Mouse (Mus musculus) midbrain, embryonic 10.5 days (tissue): ENCODE measurements at regions not wholly inside any gene's neighbourhood (a gene's known extent, or its start where the extent isn't known, plus 50 kb on each side); places are given as distances from the start of the nearest gene placed in this dataset.

Experiments used
- DNase-seq: peaks from one replicate; pipeline ENCODE4 v3.0.0-alpha.2; 2017; ENCODE audit warnings: low spot score
- H3K27ac ChIP-seq: fragments of 300-500 bp; sonication (generic); replicated peaks from 2 replicates; pipeline ENCODE4 v1.5.1; 2016; ENCODE audit warnings: mild to moderate bottlenecking
- H3K27me3 ChIP-seq: fragments of 300-500 bp; sonication (generic); 2 replicates; pipeline ENCODE4 v1.6.1; 2016; ENCODE audit warnings: low read depth, mild to moderate bottlenecking; ENCODE audit not compliant: poor library complexity, severe bottlenecking
- H3K36me3 ChIP-seq: fragments of 300-500 bp; sonication (generic); 2 replicates; pipeline ENCODE4 v1.6.1; 2016; ENCODE audit warnings: mild to moderate bottlenecking, moderate library complexity
- H3K4me1 ChIP-seq: fragments of 300-500 bp; sonication (generic); 2 replicates; pipeline ENCODE4 v1.6.1; 2016
- H3K4me3 ChIP-seq: fragments of 300-500 bp; sonication (generic); 2 replicates; pipeline ENCODE4 v1.5.1; 2016; ENCODE audit warnings: mild to moderate bottlenecking, moderate library complexity
- H3K9me3 ChIP-seq: fragments of 300-500 bp; sonication (generic); replicated peaks from 2 replicates; pipeline ENCODE4 v1.6.1; 2016; ENCODE audit warnings: mild to moderate bottlenecking
- WGBS: fragments of 180-500 bp; shearing (Covaris S2); methylation state at CpG from one replicate; pipeline ENCODE4 v1.1.7; 2016; 5-methylcytosine and 5-hydroxymethylcytosine counted together

DNA sequence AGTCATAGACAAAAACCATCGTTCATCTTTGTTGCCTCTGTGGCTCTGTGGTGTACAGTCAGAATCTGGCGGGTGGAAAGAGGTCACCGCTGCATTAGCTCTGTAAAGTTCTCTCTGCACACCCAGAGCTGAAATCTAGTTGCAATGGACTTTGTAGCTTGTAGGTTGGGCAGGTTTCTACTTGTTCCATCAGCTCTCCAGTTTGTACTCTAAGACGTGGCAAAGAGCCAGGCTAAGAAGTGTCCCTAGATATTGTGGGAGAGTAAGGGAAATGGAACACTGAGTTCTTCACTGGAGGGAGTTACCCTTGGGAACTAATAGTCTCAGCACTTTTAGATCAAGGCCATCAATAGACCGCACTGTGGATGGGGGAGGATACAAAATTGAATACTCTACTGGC is 197.6 kb upstream of the Nampt start:
- no peak for DNase-seq
- 0 out of 2 replicates have a peak, but pooled peaks cover 4% of the 10 kb centered on the region for H3K4me1 ChIP-seq
- no peaks in the 10 kb centered on the region for H3K9me3 ChIP-seq
- H3K27ac ChIP-seq: no peak overlapping the region
- 90% methylated on average over 5 of the region's 5 CpGs for WGBS
- H3K4me3 ChIP-seq: no peak overlapping the region
- no peaks in the 10 kb centered on the region for H3K36me3 ChIP-seq
- H3K27me3 ChIP-seq: no peaks in the 10 kb centered on the region

GRCm38 (mm10) chr12:32628552-32628951 is 190.8 kb upstream of the Nampt start:
- 86% methylated on average over 1 of the region's 1 CpGs for WGBS
- Histone ChIP-seq H3K27me3 (no peaks in the 10 kb centered on the region; the same call in 1 of the 2 replicates), H3K4me3 (no peak overlapping the region), H3K36me3 (no peaks in the 10 kb centered on the region), H3K9me3 (no peaks in the 10 kb centered on the region), H3K27ac (no peak overlapping the region), H3K4me1 (peaks cover 4% of the 10 kb centered on the region; the same call in 1 of the 2 replicates)
- DNase-seq: no peak

DNA sequence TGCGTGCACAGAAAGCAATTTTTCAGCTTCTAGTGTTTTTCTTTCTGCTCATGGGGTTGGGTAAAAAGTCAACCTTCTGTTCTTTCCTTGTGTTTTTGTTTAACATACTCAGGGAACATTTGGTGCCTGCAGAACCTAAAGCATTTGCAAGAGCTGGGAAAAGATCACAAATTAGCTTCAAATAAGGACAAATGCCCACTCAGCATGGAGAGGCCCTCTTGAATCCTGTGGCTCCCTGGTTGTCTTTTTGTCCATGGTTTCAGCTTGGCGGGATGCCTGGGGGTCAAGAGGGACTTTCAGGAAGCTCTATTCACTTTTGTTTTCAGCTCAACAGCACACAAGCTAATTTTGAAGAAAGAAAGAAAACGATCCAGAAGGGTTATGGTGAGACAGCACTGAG is 186.4 kb upstream of the Nampt start:
- H3K4me1 ChIP-seq: peaks cover 4% of the 10 kb centered on the region; the same call in 1 of the 2 replicates
- no peaks in the 10 kb centered on the region for H3K9me3 ChIP-seq
- WGBS: 61% methylated on average over 3 of the region's 3 CpGs
- no peaks in the 10 kb centered on the region; the same call in none of the 2 replicates for H3K27me3 ChIP-seq
- DNase-seq: no peak
- H3K36me3 ChIP-seq: no peaks in the 10 kb centered on the region
- no peak overlapping the region for H3K4me3 ChIP-seq
- H3K27ac ChIP-seq: no peak overlapping the region

DNA sequence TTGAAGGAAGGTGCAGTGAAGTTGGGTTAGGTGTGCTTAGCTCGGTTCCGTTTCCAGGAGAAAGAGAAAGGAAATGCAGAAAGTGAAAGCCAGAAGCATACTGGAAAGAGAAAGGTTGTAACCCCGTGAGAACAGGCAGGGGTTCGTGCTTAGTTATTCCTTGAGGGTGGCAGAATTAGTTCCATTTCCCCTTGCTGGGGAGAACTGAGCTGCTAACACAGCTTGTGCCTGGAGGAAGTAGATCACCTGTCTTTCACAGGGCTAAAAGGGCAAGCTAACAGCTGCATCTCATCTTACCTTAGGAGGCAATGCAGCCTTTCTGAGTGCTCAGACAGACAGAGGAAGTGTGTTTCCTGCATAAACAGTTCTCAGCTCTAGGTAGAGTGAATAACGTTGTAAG is 184.3 kb upstream of the Nampt start:
- Histone ChIP-seq H3K9me3 (no peaks in the 10 kb centered on the region), H3K27me3 (no peaks in the 10 kb centered on the region; the same call in none of the 2 replicates), H3K36me3 (no peaks in the 10 kb centered on the region), H3K4me3 (no peak overlapping the region), H3K27ac (no peak overlapping the region), H3K4me1 (peaks cover 4% of the 10 kb centered on the region; the same call in 1 of the 2 replicates)
- no peak for DNase-seq
- WGBS: 79% methylated on average over 5 of the region's 5 CpGs

- Histone ChIP-seq H3K4me3 (no peak overlapping the region), H3K27me3 (no peaks in the 10 kb centered on the region; the same call in 1 of the 2 replicates), H3K9me3 (no peaks in the 10 kb centered on the region), H3K27ac (no peak overlapping the region; the same call in 1 of the 2 replicates), H3K4me1 (peaks cover 4% of the 10 kb centered on the region; the same call in 1 of the 2 replicates), H3K36me3 (no peaks in the 10 kb centered on the region)
- 7% methylated on average over 8 of the region's 8 CpGs for WGBS
- no peak for DNase-seq
These were observed 181.8 kb upstream of the Nampt start for GRCm38 (mm10) chr12:32637400-32638100.

GRCm38 (mm10) chr12:32640591-32640990 is 178.8 kb upstream of the Nampt start:
- WGBS: 76% methylated on average over 2 of the region's 2 CpGs

DNA sequence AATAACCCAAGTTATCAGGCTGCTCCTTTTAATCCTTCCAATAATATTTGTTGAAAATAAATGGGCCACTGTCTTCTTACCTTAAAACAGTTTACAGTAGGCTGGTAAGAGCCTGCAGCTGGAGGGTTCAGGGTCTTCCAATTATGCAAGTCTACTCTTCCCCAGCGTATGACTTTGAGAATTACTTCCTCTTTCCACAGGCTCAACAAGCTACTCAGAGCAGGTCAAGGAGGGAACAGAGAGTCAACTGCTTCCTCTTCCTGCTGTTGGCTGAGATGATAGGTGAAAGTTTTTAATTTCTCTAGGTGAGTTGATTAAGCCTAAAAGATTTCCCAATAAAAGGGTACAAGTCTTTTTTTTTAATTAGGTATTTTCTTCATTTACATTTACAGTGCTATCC is 176.9 kb upstream of the Nampt start:
- no peaks in the 10 kb centered on the region for H3K36me3 ChIP-seq

More at GRCm38 (mm10) chr12:32640591-32640990, 178.8 kb upstream of the Nampt start:
- Histone ChIP-seq H3K9me3 (no peaks in the 10 kb centered on the region), H3K36me3 (no peaks in the 10 kb centered on the region), H3K27me3 (no peaks in the 10 kb centered on the region; the same call in 1 of the 2 replicates), H3K4me3 (no peak overlapping the region), H3K27ac (no peak overlapping the region), H3K4me1 (no peaks in the 10 kb centered on the region)
- no peak for DNase-seq

GRCm38 (mm10) chr12:32653096-32653495 is 166.2 kb upstream of the Nampt start:
- Histone ChIP-seq H3K9me3 (no peaks in the 10 kb centered on the region), H3K27ac (no peak overlapping the region), H3K4me1 (no peaks in the 10 kb centered on the region), H3K36me3 (no peaks in the 10 kb centered on the region), H3K4me3 (no peak overlapping the region), H3K27me3 (no peaks in the 10 kb centered on the region)
- DNase-seq: no peak
- WGBS: 86% methylated on average over 1 of the region's 1 CpGs

More for the DNA sequence above, 176.9 kb upstream of the Nampt start:
- H3K9me3 ChIP-seq: no peaks in the 10 kb centered on the region
- no peak overlapping the region for H3K4me3 ChIP-seq
- no peak for DNase-seq
- no peaks in the 10 kb centered on the region for H3K4me1 ChIP-seq
- H3K27me3 ChIP-seq: no peaks in the 10 kb centered on the region
- H3K27ac ChIP-seq: no peak overlapping the region
- WGBS: 82% methylated on average over 1 of the region's 1 CpGs

DNA sequence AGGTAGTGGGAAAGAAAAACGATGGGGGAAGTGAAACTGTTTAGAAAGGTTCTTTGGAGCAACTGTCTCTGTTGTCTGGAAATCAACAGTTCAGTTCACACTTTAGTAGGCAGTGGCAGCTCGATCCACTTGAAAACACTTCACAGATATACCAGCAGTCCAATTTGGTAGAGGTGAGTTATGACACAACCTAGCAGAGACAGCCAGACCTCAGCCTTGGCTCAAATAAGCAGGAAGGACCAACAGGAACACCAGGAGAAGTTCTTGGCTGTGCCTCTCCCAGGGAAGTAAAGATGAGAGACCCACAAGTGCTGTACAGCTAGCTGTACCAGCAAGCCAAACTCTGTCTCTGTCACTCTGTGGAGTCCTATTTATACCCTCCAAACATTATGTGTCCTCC is 163.2 kb upstream of the Nampt start:
- H3K9me3 ChIP-seq: no peaks in the 10 kb centered on the region
- DNase-seq: no peak
- H3K4me3 ChIP-seq: no peak overlapping the region
- H3K27ac ChIP-seq: no peak overlapping the region
- no peaks in the 10 kb centered on the region for H3K4me1 ChIP-seq
- no peaks in the 10 kb centered on the region for H3K27me3 ChIP-seq
- 83% methylated on average over 2 of the region's 2 CpGs for WGBS
- H3K36me3 ChIP-seq: no peaks in the 10 kb centered on the region

DNA sequence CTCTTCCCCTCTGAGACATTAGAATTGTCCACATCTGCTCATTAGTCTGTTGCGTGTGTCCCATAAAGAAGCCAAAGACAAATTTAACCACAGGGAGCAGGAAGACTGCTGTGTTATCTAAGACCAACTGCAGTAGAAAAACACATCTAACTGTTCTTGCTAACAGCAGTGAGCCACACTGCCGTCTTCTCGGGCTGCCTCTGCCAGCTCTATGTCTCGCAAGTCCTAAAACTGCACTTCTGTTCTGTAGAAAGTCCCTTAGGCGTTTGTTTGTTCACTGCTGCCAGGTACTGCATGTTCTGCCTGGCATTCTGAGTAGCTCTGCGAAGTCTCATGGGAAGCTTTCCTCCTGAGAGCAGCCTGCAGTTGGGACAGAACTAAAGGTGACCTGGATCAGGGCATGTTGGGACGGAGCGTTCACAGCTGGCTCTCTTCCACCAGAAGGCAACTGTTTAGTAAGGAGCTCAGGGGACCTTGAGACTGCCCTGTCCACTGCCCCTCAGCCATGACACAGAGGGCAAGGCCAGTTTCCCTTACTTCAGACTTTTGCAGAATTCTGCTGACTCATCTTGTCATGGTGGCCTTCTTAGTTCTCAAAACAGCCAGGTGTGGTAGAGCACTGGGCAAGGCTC is 157.4 kb upstream of the Nampt start:
- no peak for DNase-seq
- Histone ChIP-seq H3K27ac (no peak overlapping the region), H3K27me3 (no peaks in the 10 kb centered on the region), H3K9me3 (no peaks in the 10 kb centered on the region), H3K36me3 (no peaks in the 10 kb centered on the region), H3K4me3 (no peak overlapping the region), H3K4me1 (no peaks in the 10 kb centered on the region)
- WGBS: 88% methylated on average over 8 of the region's 8 CpGs

DNA sequence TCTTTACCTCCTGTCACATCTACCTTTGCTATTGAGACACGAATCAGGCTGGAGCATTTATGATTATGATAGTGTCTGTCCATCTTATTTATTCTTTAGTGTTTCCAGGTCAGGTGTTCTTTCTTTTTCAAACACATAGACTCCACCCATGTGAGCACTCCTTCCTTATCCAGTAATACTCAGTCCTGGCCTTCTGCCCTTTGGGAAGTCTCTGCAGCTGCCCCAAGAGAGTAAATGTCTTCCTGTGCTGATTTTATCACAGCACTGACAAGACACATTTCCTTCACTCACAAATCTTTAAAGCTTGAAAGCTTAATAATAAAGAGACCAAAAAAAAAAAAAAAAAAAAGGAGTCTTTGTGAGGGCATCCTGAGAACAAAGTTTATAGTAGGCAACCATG is 153.3 kb upstream of the Nampt start:
- Histone ChIP-seq H3K4me3 (no peak overlapping the region), H3K36me3 (no peaks in the 10 kb centered on the region), H3K9me3 (no peaks in the 10 kb centered on the region), H3K27ac (no peak overlapping the region), H3K27me3 (no peaks in the 10 kb centered on the region), H3K4me1 (no peaks in the 10 kb centered on the region)
- no peak for DNase-seq
- 92% methylated on average over 1 of the region's 1 CpGs for WGBS

GRCm38 (mm10) chr12:32677908-32678307 is 141.4 kb upstream of the Nampt start:
- H3K9me3 ChIP-seq: no peaks in the 10 kb centered on the region
- no peaks in the 10 kb centered on the region for H3K36me3 ChIP-seq
- H3K4me3 ChIP-seq: no peak overlapping the region
- no peaks in the 10 kb centered on the region for H3K4me1 ChIP-seq
- WGBS: 93% methylated on average over 1 of the region's 1 CpGs
- DNase-seq: no peak
- H3K27ac ChIP-seq: no peak overlapping the region
- H3K27me3 ChIP-seq: no peaks in the 10 kb centered on the region

DNA sequence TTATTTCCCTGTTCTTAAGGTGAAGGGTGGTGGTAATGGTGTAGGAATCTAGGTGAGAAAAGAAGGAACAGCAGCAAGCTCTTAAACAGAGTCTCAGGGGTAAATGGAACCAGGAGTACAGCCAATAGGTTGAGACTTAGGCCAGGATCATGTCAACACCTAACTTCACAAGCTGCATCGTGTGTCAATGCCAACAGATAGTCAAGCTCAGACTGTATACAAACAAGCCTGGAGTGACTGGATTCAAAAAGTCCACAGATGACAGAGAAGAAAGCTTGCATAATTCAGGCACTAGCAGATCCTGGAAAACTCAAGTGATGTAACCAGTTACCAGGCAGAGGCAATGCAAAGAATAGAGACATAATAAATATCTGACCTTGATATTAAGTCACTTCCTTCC is 140.6 kb upstream of the Nampt start:
- H3K9me3 ChIP-seq: no peaks in the 10 kb centered on the region
- DNase-seq: no peak
- WGBS: 80% methylated on average over 1 of the region's 1 CpGs
- H3K4me1 ChIP-seq: no peaks in the 10 kb centered on the region
- H3K27ac ChIP-seq: no peak overlapping the region
- H3K4me3 ChIP-seq: no peak overlapping the region
- no peaks in the 10 kb centered on the region for H3K27me3 ChIP-seq
- no peaks in the 10 kb centered on the region for H3K36me3 ChIP-seq
